8 mouse cellular contexts compared by ENCODE assay signal in genomic region chr9:50518781-50519180, GRCm38 (mm10). TPM values are rescaled to one million over a fixed set of nuclear protein-coding genes. Genes with fewer than 3 reads are reported as not detected.
DNase-seq lines count a peak whose midpoint lies in the region; ATAC-seq and TF ChIP-seq lines count a peak whose summit lies in the region.
"Had no signal": no experiment of that assay in that cellular context is flagged by ENCODE, and none has a peak within 500 bp of the region (broad histone marks: within the 10 kb centered on the region; RNA-seq: fewer than 3 reads in every experiment).

No protein-coding gene starts in this region.

- in situ Hi-C loops in ES-E14 (cut with MboI; ENCODE audit: low sequenced_read_pairs in 2 of 2, unreplicated experiment in 2 of 2), result no loop called here

- H3K9ac ChIP-seq in ES-E14 (ENCODE audit: insufficient read depth, low read depth, low read length, poor library complexity, severe bottlenecking), result no peak overlapping the region

- H3K79me2 ChIP-seq in C2C12 (ENCODE audit: control insufficient read depth, insufficient read depth), result no peaks in the 10 kb centered on the region

- H3K36me3 ChIP-seq in C2C12 (ENCODE audit: control insufficient read depth, insufficient read depth) (no peaks in the 10 kb centered on the region), ES-E14 (ENCODE audit: control insufficient read depth, insufficient read depth, low read length, poor library complexity, severe bottlenecking) (no peaks in the 10 kb centered on the region)

- no peak overlapping the region for H3K4me3 ChIP-seq in C2C12 (ENCODE audit: insufficient read depth, poor library complexity, severe bottlenecking)
- H3K4me3 ChIP-seq in ES-E14 (ENCODE audit: insufficient read depth in 1 of 2, low read depth in 1 of 2, low read length in 2 of 2, poor library complexity in 1 of 2, severe bottlenecking in 1 of 2), result no peak overlapping the region

- H3K4me1 ChIP-seq in ES-E14 (ENCODE audit: control insufficient read depth in 2 of 2, insufficient read depth in 2 of 2, low read length in 2 of 2, poor library complexity in 1 of 2), result 0 out of 4 replicates have a peak, but pooled peaks cover 0 to 4% of the 10 kb centered on the region in 2 experiments

- no peaks in the 10 kb centered on the region for H3K9me3 ChIP-seq in ES-E14 (ENCODE audit: control insufficient read depth, insufficient read depth, low read depth, low read length)

- H3K27ac ChIP-seq in ES-E14 (ENCODE audit: insufficient read depth, low read depth, low read length, poor library complexity, severe bottlenecking), result no peak overlapping the region

- no peaks in the 10 kb centered on the region for H3K79me3 ChIP-seq in C2C12 (ENCODE audit: low read depth)

- ATAC-seq in megakaryocyte progenitor cell, adult 5-6 weeks (replicated peaks; ENCODE audit: poor library complexity), result peak; percentile 56; the same call in 1 of the 2 replicates

- H3K27me3 ChIP-seq in C2C12 (ENCODE audit: control insufficient read depth, insufficient read depth, insufficient read length), result no peaks in the 10 kb centered on the region

- peak; percentile 45 to 52 for DNase-seq in kidney, postnatal 4 days
- no peak for DNase-seq in kidney, postnatal 10 days
- peak; percentile 66 for DNase-seq in ES-E14 (ENCODE audit: low read depth, low spot score)
- DNase-seq in frontal cortex, postnatal 25 days (ENCODE audit: low spot score in 2 of 2), result no peak
- DNase-seq in layer of hippocampus, postnatal 10 days (ENCODE audit: low spot score in 2 of 2), result no peak
- DNase-seq: gastrocnemius, postnatal 36 days had no signal

- no peak overlapping the region for H3ac ChIP-seq in C2C12 (ENCODE audit: control insufficient read depth, insufficient read length, low read depth)

- TF ChIP-seq CTCF in C2C12 (IDR thresholded peaks at IDR 0.05; ENCODE audit: control insufficient read depth, insufficient read depth, insufficient read length), result peak; percentile 21

TF ChIP-seq in C2C12, 6 proteins besides CTCF, POLR2A, EP300 and RAD21:
- TF ChIP-seq MYOD1 (IDR thresholded peaks at IDR 0.05; ENCODE audit: control insufficient read depth, insufficient read length, low read depth) (no peak), USF1 (IDR thresholded peaks at IDR 0.05; ENCODE audit: low read depth) (no peak), CEBPB (IDR thresholded peaks at IDR 0.05; ENCODE audit: low read depth) (no peak), FOSL1 (IDR thresholded peaks at IDR 0.05; ENCODE audit: insufficient read depth, low read length, poor library complexity, severe bottlenecking) (no peak), MYOG (IDR thresholded peaks at IDR 0.05; ENCODE audit: control insufficient read depth, extremely low read depth, insufficient read length) (no peak)

TF ChIP-seq in ES-E14, 5 proteins besides CTCF, POLR2A, EP300 and RAD21:
- TF ChIP-seq HCFC1 (IDR thresholded peaks at IDR 0.05; ENCODE audit: borderline replicate concordance, insufficient read depth, low read length) (no peak), ZC3H11A (IDR thresholded peaks at IDR 0.05; ENCODE audit: borderline replicate concordance, low read depth, low read length) (peak; percentile 23; the same call in 1 of the 2 replicates)

RNA-seq across cellular contexts. Expression of gene Pts, which starts 9.7 kb away (rescaled TPM):
- polyA plus RNA-seq in C2C12 (2012; fragmentation: generic; extraction: Trizol), result 11.0 TPM
- 6.8 and 7.6 TPM in 2 replicates for total RNA-seq in ES-E14 (2012; rRNA removed)
- total RNA-seq in megakaryocyte progenitor cell, adult 5-6 weeks (2015), result 107 and 121 TPM in 2 replicates
- 54.6 and 63.6 TPM in 2 replicates for total RNA-seq in megakaryocyte progenitor cell, adult 5-6 weeks (2017)
- 10 to 100 TPM; 38.2 to 42.9 TPM for total RNA-seq in layer of hippocampus, postnatal 10 days (2021)

RNA-seq across cellular contexts. Expression of gene Plet1, which starts 24.5 kb away (rescaled TPM):
- 0.35 TPM for polyA plus RNA-seq in C2C12 (2012; fragmentation: generic; extraction: Trizol)
- 9.4 and 18.3 TPM in 2 replicates for total RNA-seq in ES-E14 (2012; rRNA removed)
- 0.35 TPM in 1 of 2 replicates, not detected in the other for total RNA-seq in megakaryocyte progenitor cell, adult 5-6 weeks (2015)
- total RNA-seq in megakaryocyte progenitor cell, adult 5-6 weeks (2017), result 0.51 and 0.54 TPM in 2 replicates
- total RNA-seq in layer of hippocampus, postnatal 10 days (2021), result under 1 TPM in 1 of 2 experiments, not detected in 1; 0.27 TPM
- total RNA-seq: gastrocnemius, postnatal 36 days had no signal

RNA-seq across cellular contexts. Expression of gene Il18, which starts 35.8 kb away (rescaled TPM):
- polyA plus RNA-seq in C2C12 (2012; fragmentation: generic; extraction: Trizol), result 0.81 TPM
- 0.32 and 0.49 TPM in 2 replicates for total RNA-seq in ES-E14 (2012; rRNA removed)
- total RNA-seq in megakaryocyte progenitor cell, adult 5-6 weeks (2015), result 2.9 and 5.0 TPM in 2 replicates
- total RNA-seq in megakaryocyte progenitor cell, adult 5-6 weeks (2017), result 0.37 and 1.5 TPM in 2 replicates
- total RNA-seq in layer of hippocampus, postnatal 10 days (2021), result 10 to 100 TPM; 23.8 to 27.2 TPM

RNA-seq across cellular contexts. Expression of gene Bco2, which starts 36.2 kb away (rescaled TPM):
- polyA plus RNA-seq in C2C12 (2012; fragmentation: generic; extraction: Trizol), result 0.02 TPM
- 0.22 and 0.26 TPM in 2 replicates for total RNA-seq in ES-E14 (2012; rRNA removed)
- total RNA-seq in megakaryocyte progenitor cell, adult 5-6 weeks (2015), result 0.35 and 1.2 TPM in 2 replicates
- 0.21 and 0.61 TPM in 2 replicates for total RNA-seq in megakaryocyte progenitor cell, adult 5-6 weeks (2017)
- 1 to 10 TPM; 1.9 to 2.0 TPM for total RNA-seq in layer of hippocampus, postnatal 10 days (2021)

RNA-seq across cellular contexts. Expression of gene Tex12, which starts 42.3 kb away (rescaled TPM):
- not detected for polyA plus RNA-seq in C2C12 (2012; fragmentation: generic; extraction: Trizol)
- 0.94 TPM in 1 of 2 replicates, not detected in the other for total RNA-seq in ES-E14 (2012; rRNA removed)
- not detected in 2 replicates for total RNA-seq in megakaryocyte progenitor cell, adult 5-6 weeks (2015)
- not detected in 2 replicates for total RNA-seq in megakaryocyte progenitor cell, adult 5-6 weeks (2017)
- total RNA-seq in layer of hippocampus, postnatal 10 days (2021), result not detected
- total RNA-seq: gastrocnemius, postnatal 36 days had no signal

Comparison
In these comparisons a context has a peak if more than half of its experiments do, and no peak if none do; other contexts are left out.
1. DNase-seq: peak in kidney, postnatal 4 days (2 of 2) and ES-E14 (single experiment); none in kidney, postnatal 10 days (single experiment), frontal cortex, postnatal 25 days (0 of 2) and layer of hippocampus, postnatal 10 days (0 of 2).
2. RNA of gene Il18, which starts 35.8 kb away (total RNA-seq): 23.8 to 27.2 TPM in layer of hippocampus, postnatal 10 days; 0.37 to 5.0 TPM in megakaryocyte progenitor cell, adult 5-6 weeks and 0.32 to 0.49 TPM in ES-E14; every median in the first group is over 4 times any median in the second.